Mouse (Mus musculus) adrenal gland, adult (tissue): ENCODE data around the gene Lipa.
A peak's percentile ranks its signal among the peaks of the same experiment; 100 is the strongest.

Experiments used
- DNase-seq, 2 experiments: peaks; one replicate each; pipeline ENCODE4 v3.0.0; 2022 to 2023; ENCODE audit warnings: low spot score in 1 of 2; ENCODE audit not compliant: inconsistent age in 2 of 2

Lipa gene

GRCm38 (mm10) chr19:34468794-34469193, 58.5 kb downstream of the Lipa start:
- DNase-seq: no peak

- no peak for DNase-seq
These were observed 59.1 kb downstream of the Lipa start for GRCm38 (mm10) chr19:34468216-34468615.

GRCm38 (mm10) chr19:34464453-34464852, 62.8 kb downstream of the Lipa start:
- no peak for DNase-seq

- DNase-seq: no peak
These were observed 65.7 kb downstream of the Lipa start for GRCm38 (mm10) chr19:34461451-34462019.

GRCm38 (mm10) chr19:34450784-34451370, 76.4 kb downstream of the Lipa start:
- peak; percentile 23 to 44 for DNase-seq

- no peak for DNase-seq
These were observed 78.4 kb downstream of the Lipa start for GRCm38 (mm10) chr19:34448851-34449250.

GRCm38 (mm10) chr19:34445410-34446012, 81.8 kb downstream of the Lipa start:
- DNase-seq: peak; percentile 12 to 74

- DNase-seq: no peak
These were observed 82.5 kb downstream of the Lipa start for GRCm38 (mm10) chr19:34444785-34445184.
